Mouse (Mus musculus) spleen, postnatal 4 days (tissue): ENCODE measurements around the gene Foxn3.

ENCODE experiments used
- DNase-seq, 2 experiments: peaks; one replicate each; pipeline ENCODE4 v3.0.0; 2022; ENCODE audit warnings: low spot score in 2 of 2

Foxn3 gene

DNA sequence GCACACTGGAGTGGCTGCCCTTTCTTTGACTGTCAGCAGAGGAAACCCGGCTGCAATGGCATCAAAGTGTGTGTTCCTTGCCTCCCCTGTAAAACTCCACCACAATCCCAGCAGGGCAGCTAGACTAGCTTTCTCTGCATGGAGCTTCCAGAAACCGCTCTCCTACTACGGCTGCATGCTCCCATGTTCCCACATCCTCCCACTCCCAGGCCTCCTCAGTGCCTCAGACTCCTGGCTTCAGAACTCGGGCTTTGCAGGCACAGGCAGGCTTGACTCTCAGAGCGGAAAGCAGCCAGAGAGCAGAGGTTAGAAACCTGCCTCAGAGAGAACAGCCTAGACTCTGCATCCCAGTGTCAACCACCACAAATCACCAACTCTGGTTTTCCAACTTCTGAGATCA, 147.8 kb downstream of the Foxn3 start:
- DNase-seq, result no peak

DNA sequence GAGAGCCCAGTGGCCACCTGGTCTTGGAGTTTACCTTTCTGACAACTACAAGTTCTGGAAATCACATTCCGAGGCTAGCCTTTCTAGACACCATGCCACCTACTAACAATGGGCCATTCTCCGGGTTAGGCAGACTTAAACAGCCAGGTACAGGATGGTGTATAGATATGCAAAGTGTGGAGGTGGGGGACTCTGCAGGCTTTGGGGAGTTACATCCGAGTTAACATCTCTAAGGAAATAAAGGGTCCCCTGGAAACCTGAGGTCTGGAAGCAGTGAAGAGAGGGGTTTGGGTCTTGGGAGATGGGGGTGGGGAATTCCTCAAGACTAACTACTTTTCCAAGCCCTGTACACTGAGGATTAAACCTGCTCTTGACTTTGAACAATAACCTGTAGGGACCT, 150.9 kb downstream of the Foxn3 start:
- no peak for DNase-seq

DNA sequence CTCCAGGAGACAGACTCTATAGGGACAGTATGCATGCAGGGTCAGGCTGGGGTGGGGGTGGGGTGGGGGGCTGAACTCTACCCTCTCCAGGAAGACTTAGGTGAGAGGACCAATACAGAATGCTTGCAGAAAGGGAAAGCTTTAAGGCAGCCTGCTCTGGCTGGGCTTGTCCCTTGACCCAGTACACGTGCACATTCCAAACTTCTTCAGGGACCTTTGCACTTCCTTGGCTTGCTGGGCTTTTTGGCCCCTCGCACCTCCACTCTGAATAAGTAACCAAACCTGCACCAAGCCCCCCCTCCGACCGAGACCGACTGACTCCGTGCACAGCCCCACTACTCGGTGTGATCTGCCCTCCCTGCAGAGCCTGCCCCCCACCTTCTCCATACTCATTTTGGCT, 151.3 kb downstream of the Foxn3 start:
- DNase-seq, result no peak

DNA sequence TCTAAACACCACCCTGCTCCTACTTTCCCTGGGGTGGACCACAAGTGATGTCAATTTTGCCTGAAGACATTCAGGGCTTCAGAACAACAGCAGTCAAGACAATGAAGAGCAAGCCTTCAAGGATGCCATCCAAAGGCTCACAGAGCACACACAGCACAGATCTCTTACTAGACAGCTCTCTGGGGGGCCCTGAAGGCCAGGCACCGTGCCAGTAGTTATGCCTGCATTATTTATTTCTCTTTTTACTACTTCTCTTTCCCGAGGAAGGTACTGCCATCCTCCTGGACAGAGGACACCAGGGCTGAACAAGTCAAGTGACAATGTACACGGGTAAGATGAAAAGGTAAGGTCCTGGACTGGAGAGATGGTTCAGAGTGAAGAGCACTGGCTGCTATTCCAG, 154.7 kb downstream of the Foxn3 start:
- no peak for DNase-seq

DNA sequence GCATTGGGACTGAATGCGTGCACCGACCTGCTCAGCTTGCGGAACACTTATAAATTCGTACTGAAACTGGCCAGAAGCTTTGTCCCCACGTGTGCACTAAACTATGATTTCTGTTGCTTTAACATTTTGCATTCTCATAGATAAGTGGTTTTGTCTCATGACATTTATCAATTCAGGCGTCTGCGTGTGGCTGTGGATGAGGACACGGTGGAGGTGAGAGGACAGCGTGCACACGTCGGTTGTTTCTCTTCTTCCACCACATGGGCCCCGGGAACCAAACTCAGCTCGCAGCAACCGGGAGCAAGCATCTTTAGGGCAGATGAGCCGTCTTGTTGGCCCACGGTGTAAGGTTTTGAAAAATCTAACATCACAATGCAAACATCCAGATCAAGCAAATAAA, 155.3 kb downstream of the Foxn3 start:
- DNase-seq, result no peak

DNA sequence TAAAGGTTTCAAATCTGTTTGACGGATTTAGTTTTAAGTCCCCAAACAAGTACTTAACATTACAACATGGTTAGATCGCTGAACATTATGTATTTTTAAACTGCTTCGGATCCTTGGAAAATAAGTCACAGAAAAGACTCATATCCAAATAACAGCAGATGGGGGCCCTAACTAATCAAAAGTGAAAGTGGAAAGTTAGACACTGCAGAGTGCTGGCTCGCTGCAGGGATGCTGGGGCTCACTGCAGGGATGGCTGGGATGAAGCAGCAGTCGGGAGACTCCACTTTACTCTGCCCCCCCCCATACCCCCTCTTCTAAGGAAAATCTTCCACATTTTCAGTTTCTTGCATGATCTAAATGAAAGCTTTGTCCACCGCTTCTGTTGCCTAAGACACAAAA, 156.1 kb downstream of the Foxn3 start:
- DNase-seq, result no peak

DNA sequence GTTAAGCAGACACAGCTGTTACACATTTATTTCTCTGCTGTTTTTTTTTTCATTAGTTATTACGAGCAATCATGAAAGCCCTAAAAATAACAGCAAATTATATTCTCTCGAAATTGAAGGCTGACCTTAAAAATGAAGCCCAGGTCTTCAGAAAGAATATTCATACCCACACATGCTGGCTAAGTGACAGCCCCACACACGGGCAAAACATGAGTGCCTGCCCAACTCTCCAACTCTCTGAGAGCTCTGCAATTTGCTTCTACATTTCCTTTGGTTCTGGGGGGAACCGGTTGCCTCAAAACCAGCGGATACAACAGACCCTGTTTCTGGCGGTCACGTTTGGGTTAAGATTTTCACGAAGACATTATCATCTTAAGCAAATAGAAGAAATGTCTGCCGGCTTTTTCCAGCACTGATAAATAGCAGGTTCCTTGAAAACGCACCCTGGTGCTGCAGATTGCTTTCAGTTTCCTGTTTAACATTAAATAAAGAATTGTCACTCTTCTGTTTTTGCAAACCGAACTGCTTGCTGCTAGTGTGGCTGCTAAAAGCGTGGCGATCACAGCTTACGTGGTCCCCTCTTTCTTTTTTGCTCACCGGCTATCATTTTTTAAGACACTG, 156.6 kb downstream of the Foxn3 start:
- no peak for DNase-seq

DNA sequence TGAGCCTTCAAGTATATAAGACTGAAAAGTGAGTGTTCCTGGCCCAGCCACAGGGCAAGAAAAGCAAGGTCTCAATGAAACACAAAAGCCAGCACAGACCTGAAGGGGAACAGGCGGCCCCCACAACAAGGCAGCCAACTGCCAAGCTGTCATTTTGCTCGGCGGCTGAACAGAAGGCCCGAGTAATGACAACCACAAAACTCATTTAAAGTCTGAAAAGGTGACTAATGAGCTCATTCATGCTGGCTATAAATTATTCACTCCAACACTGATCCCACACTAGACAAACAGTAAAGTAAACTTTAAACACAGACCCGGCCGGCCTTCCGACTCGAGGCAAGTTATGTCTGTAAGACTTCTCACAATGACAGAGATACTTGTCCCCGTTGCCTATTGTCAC, 157.1 kb downstream of the Foxn3 start:
- DNase-seq, result no peak

DNA sequence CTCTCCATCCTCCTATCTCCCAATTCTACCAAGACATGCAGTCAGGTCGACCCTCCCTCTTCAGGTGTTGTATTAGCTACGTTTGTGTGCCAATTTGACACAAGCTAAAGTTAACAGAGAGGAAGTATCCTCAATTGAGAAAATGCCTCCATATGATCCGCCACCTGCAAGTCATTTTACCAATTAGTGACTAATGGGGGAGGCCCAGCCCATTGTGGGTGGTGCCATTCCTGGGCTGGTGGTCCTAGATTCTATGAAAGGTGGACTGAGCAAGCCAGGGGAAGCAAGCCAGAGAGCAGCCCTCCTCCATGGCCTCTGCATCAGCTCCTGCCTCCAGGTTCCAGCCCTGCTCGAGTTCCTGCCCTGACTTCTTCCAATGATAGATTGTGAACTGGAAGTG, 158.0 kb downstream of the Foxn3 start:
- DNase-seq, result no peak

DNA sequence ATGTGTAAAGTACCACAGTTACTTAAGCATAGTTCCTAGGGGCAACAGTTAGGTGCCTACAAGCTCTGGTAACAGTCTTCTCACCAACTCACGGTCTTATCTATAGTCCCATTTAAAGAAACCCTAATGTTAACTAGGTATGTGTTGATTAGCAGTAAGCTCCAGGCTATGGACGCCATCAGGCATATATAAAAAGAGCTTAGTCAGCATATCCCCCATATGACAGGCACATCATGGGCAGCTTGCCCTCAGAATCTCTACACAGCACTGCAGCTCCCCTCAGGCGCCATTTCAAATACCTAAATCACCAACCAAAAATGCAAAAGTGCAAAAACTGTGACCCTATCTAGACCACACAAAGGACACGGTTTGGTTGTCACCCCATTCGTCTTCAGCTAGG, 160.4 kb downstream of the Foxn3 start:
- DNase-seq, result no peak

DNA sequence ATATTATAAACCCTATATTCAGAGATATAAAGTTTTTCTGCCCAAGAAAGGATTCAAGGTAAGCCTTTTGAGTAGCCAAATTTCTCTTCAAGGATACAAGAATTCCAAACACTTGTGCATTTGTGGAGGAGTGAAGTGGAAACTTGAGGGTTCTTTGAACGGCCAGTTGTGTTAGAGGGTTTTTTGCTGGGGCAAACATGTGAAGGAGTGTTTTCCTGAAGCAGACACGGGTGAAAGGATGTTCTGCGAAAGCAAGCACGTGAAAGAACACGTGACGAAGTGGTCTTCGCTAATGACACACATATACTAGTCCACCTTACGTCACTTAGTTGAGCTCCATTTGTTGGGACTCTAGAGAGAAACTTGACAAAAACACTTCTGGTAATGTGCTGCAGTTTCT, 162.5 kb downstream of the Foxn3 start:
- no peak for DNase-seq

DNA sequence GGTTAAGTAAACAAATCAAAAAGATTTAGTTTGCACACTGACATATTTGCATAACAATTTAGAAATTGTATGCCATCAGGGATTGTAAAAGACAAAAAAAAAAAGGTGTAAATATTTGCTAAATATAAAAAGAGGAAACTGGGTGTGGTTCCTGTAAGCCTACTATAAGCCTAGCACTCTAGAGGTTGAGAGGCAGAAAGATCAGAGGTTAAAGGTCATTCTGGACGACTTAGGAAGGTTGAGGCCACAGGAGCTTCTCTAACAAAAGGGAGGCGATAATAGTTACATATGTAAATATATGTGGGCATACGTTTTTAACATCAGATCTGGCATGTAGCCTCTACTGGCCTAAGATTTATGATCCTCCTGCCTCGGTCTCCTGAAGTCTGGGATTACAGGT, 163.8 kb downstream of the Foxn3 start:
- no peak for DNase-seq

DNA sequence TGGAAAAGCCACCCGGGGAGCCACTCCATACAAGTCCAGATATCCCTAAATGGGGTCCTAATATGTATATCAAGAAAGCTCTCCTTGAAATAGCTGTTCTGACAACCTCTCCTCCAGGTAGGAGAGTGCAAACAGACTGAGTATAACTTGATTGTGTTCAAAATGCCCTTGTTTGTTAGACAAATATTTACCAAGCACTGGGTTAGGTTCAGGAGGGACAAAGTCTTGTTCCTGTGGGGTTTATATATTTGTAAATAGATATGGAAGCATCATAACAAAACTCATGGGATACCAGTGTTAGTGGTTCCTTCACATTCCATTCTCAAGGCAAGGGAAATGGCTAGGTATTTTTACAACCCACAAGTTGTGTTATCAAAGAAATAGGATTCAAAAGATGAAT, 166.9 kb downstream of the Foxn3 start:
- no peak for DNase-seq

DNA sequence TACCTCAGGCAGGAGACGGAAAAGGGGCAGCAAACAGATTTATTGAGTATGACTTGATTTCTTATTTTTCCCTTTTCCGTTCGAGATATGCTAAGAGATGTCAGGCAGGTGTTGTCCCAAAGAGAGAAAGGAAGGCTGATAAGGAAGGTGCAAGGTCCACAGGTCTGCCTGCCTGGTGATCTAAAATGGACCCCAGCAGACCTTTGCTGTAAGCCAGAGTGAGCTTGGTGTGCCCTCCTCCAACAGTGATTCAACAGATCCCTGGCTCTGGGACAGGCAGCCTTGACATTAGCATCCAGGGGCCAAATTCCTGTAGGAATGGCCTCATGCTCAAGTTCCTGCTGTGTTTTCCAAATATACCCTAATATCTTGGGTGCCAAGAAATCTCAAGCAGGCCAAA, 168.3 kb downstream of the Foxn3 start:
- no peak for DNase-seq

DNA sequence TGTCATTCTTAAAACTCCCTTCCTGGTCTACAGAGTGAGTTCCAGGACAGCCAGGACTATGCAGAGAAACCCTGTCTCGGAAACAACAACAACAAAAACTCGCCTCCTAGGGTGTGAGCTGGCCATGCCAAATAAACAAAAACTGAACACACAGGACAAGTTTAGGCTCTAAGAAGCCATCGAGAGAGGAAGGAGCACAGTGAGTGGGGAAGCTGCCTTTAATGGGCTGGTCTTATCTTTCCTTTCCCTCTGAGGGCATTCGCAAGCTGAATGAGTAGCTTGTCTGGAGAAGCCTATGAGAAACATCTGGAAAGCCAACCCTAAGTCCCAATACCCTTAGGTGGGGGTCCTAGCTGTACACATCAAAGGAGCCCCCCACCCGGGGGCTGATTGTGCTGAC, 168.7 kb downstream of the Foxn3 start:
- no peak for DNase-seq

DNA sequence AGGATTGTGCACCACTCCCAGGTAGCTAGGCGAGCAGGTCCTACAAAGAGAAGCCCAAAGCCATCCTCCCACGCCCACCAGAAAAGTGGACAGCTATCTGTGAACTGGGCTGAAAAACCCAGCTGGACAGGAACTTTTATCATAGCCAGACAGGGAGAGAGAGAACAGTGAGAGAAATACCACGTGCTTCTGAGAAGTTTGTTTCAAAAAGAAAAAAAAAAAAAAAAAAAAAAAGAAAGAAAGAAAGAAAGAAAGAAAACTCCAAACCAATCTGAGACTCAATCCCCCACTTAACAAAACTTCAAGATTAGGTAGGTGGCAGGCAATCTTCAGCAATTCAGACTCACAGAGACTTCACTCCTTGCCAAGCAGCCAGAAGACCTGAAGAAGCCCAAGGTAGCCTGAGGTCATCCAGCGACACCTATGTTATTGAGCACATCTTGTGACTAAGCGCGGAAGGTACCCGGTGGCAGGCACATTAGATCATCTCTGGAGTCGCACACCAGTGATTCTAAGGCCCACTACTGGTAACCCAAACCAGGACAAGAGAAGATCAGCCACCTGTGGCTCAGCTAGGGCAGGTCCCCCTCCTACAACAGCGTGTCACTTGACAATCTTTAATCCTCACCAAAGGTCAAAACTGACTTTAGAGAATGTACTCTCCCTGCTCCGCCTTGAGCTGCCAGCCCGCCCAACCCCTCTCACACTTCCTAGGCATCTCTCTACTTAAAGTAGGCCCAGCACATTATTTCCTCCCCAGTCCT, 169.3 kb downstream of the Foxn3 start:
- DNase-seq, result no peak

DNA sequence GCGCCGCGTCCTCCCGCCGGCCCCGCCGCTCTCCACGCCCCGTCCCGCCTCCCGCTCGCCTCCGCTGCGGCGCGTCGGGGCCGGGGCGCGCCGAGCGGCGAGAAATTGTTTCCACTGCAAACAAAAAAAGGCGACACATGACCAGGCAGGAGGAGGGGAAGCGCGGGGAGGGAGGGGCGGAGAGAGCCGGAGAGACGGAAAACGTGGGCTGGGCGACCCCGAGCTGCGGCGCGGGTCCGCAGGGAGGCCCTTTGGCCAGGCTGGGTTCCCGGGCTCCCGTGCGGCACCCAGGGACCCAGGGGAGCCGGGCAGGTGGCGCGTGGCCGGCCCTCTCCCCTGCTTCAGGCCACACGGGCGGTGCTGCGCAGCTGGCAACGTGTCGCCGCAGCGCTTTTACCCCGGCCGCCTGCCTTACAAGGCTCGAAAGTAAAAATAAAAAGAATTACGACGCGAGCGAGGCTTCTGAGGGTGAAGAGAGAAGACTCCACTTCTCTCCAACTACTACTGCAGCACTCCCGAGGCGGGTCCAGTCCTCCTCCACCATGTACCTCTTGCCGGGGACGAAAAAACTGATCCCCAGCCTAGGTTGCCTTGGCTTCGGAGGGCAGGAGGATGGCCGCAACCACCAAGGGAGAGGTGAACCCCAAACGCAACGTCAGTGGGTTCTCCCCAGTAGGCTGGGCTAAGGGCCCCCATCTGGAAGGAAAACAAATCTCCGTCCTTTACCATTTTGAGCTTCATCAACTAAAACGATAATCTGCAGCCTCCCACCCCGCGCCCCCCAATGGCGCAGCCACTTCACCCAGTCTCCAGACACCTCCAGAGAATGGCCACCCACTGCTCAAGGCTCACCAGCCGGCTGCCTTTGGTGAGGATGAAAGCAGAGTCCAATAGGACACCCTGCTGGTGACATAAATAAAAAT, 170.2 kb downstream of the Foxn3 start:
- peak; percentile 77 to 88 for DNase-seq

DNA sequence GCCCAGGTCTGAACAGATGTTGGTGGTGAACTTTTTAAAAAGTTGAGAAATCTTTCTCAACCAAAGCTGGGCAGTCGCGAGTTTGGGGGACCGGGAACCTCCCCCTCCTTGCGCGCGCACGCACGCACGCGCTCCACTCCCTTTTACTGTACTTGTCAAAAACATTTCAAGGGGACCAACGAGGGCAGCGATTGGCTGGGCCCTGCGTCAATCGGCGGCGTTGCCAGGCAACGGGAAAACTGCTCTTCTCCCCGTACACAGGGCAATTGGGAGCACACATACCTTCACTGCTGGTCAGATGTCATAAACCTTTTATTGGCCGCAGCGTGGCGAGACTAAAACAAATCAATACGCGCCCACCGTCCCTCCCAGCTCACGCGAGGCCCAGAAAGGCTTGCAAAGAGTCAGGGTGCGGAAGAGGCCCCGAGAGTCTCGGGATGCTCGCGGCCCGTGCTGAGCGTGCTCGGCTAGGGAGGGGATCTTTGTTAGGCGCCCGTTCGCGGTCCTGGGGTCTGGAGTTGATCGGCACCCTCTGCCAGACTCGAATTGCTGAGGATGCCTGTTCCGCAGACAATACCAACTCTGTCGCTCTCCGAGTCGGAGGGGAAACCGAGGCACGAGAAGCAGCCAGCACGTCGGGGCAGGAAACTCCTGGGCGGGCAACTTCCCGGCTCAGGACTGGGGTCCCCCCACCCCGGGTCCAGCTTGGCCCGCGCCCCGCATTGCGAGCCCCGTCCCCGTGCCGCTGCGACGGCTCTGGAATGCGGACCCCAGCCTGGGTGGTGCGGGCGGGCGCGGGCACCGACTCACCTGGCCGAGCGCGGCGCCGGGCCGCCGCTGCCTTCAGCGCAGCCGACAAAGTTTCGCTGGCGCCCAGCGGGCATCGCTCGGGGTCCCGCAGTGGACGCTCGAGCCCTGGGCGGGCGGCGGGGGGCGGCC, 171.2 kb downstream of the Foxn3 start:
- peak; percentile 98 to 99 for DNase-seq

DNA sequence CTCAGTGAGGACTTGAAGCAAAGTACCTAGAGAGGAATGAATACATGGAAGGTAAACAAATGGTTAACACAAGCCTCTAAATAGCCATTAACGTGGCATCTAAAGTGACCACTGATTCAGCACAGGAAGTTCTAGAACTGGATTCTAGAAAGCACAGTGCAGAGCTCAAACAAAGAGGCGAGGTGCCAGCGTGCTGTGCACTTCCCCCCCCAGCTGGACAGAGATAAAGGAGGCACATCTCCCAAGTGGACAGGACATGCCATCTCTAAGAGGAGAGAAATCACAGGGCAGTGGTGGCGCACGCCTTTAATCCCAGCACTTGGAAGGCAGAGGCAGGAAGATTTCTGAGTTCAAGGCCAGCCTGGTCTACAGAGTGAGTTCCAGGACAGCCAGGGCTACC, 173.0 kb downstream of the Foxn3 start:
- DNase-seq, result no peak

DNA sequence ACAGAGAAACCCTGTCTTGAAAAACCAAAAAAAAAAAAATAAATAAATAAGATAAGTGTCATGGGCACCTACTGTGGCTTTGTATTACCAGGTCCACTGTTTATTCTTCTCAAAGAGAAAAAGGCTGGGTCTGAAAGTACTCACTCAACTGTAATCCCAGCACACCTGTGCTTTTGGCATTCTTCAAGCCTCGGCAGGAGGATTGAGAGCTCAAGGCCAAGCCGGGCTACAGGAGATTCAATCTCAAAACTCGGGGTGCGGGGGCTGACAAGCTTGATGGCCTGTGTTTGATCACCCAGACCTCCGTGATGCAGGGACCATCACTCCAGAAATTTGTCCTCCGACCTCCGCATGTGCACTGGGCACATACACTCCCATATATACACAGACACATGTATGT, 174.1 kb downstream of the Foxn3 start:
- DNase-seq, result no peak
